Mouse (Mus musculus): ENCODE data around the gene Rab40b. TPM values are rescaled to one million over a fixed set of nuclear protein-coding genes. Genes with fewer than 3 reads are reported as not detected.
A peak's percentile ranks its signal among the peaks of the same experiment; 100 is the strongest.
"Not testable (repeated sequence)": the region's sequence is repeated elsewhere in the genome, so short reads cannot be mapped to it uniquely, and the experiment has no call there.

The Rab40b gene
- total RNA-seq, 2 experiments from 2014 or later: 5.5 to 7.7 TPM

DNA sequence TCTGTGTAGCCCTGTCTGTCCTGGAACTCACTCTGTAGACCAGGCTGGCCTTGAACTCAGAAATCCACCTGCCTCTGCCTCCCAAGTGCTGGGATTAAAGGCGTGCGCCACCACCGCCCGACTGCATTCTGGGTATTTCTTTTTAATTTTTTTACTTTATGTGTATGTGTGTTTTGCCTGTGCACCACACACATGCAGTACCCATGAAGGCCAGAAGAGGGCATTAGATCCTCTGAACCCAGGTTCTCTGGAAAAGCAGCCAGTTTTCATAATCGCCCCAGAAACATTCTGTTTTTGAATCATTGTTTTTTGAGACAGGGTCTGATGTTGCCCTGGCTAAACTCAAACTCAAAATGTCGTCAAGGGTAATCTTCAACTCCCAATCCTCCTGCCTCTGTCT lies 18.4 kb downstream of the Rab40b start:
- DNase-seq (ENCODE audit: low spot score in 2 of 2): no peak

DNA sequence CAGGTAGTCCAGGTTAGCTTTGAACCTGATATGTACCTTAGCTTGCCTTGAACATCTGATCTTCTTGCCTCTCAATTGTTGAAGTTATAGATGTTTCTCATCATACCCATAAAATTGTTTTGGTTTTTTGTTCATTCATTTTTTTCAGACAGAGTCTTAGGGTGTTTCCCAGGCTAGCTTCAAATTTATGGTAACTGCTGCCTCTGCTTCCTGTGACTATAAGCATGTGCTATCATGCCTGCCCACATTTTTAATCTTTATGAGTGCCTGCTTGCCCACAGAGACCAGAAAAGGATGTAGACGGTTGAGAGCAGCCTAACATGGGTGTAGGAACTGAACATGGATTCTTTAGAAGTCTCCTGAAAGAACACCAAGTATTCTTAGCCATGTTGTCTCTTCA lies 19.3 kb downstream of the Rab40b start:
- DNase-seq (ENCODE audit: low spot score in 2 of 2): no peak

DNA sequence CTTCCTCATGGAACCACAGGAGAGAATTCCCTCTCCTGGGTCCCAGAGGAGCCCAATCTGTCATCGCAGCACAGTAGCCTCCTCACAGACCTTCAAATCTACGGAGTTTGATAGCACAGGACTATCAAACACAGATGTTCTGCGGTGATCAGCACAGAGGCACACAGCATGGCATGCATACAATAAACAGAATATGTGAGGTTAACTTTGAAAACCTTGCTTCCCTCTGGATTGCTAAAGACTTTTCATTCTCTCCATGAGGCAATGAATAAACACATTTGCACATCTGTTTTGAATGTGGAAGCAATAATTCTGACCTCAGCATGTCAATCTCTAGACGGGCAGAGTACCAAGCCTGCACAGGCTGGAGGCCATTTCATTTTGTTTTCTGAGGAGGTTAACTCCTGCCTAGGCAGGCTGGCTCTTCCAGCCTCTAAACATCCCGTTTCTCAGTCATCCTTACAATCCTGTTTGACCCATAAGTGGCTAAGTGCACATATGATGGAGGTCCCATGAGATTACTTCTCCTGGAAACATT lies 20.8 kb downstream of the Rab40b start:
- no peak for DNase-seq (ENCODE audit: low spot score in 2 of 2)

DNA sequence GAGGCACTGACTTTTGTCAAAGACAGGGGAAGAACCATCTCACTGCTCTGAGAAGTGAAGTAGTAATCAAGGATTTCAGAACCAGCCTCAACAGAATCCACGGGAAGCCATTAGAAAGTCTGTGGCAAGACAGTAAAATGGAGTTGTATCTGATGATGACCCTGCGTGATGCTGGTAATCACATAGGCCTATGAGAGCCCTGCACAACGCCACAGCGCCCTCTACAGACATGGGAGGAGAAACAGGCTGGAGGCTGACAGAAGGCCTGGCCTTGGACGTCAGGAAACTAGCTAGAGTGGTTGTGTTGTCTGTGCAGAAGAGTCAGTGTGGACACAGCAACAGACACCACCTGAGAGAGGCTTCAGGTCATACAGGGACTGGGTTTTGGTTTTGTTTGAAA lies 25.8 kb downstream of the Rab40b start:
- peak; percentile 12 to 34 for DNase-seq (ENCODE audit: low spot score in 2 of 2)

DNA sequence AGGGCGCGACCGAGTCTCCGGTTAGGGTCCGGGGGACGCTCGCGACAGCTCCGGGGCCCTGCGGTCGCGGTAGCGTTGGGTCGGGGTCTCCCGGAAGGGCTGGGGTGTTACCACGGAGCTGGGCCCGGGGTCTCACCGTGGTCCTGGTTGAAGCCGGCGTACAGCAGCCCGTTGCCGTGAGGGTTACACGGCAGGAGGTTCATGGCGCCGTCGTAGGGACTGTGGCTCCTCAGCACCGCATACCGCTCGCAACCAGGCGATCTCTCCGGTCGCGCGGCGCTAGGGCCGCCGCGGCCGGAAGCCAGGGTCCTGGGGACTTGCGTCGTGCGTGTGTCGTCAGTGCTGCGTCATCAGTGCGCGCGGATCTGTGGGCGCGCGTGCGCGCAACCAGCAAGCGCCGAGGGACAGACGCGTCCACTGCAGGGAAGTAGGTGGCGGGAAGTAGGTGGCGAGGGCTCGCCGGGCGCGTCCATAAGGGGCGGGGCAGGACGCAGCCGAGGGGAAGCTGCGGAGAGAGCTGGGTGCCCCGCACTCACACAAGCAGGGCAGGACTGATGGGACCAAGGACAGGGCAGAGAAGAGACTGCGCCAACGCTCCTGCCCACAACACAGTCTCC lies 33.9 kb downstream of the Rab40b start, which contains the start of gene Wdr45b:
TSS of gene Wdr45b (minus strand) at position 355 of the 617 bp plus-strand sequence.
- DNase-seq (ENCODE audit: low spot score in 2 of 2): peak; percentile 95 to 96

DNA sequence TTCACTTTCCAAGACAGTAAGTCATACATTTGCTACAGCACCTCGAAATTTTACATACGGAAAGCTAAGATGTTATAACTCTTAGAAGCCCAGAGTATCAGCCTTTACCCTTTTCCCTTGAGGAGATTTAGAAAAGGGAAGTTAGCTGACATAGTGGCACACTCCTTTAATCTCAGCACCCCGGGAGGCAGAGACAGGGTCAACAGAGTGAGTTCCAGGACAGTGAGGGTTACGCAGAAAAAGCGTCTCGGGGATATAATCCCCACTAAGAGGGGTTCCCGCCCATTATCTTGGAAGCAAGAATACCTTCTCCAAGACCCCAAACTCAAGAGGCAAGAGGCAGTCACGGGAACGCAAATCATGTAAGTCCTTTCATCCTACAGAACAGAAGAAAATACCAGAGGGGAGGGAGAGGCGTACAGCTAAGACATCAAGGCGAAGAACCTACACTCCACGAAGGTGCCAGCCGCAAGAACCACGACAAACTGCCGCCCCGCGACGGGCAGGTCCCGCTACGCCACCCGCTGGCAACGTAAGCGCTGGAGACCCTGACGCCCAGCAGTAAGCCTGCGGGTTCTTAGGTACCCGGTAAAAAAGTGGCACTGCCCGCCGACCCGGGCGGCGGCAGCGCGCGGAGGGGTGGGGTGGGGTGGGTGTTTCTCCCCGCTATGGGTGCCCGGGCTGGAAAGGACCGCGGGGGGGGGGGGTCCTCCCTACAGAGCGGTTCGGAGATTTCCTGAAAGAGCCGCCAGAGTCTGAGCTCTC lies 34.5 kb downstream of the Rab40b start:
- peak in 1 of 2 experiments; percentile 9 for DNase-seq (ENCODE audit: low spot score in 2 of 2)

DNA sequence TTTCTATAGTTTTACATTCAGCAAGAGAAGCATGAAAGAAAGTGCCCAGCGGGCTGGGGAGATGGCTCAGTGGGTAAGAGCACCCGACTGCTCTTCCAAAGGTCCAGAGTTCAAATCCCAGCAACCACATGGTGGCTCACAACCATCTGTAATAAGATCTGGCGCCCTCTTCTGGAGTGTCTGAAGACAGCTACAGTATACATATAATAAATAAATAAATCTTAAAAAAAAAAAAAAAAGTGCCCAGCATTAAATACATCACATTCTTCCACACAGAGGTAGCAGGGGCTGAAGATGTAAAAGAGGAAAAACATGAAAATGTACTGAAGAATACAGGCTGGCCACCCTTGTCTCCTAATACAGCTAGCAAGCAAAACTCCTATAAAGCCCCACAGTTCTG lies 39.3 kb downstream of the Rab40b start:
- not testable (repeated sequence) for DNase-seq (ENCODE audit: low spot score in 2 of 2)

DNA sequence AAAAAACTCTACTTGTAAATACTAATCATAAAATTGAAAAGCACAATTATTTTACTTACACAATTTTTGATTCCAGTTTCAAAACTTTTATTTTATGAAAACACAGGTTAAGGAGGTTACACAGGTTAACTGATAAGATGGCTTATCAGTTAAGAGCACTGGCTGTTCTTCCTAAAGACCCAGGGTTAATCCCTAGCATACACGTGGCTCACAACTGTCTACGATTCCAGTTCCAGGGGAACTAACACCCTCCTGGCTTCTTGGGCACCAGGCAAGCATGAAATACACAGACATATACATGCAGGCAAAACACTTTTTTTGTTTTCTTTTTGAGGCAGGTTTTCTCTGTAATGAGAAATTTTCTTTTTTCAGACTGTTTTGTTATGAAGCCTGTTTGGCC lies 39.9 kb downstream of the Rab40b start:
- DNase-seq (ENCODE audit: low spot score in 2 of 2): no peak

DNA sequence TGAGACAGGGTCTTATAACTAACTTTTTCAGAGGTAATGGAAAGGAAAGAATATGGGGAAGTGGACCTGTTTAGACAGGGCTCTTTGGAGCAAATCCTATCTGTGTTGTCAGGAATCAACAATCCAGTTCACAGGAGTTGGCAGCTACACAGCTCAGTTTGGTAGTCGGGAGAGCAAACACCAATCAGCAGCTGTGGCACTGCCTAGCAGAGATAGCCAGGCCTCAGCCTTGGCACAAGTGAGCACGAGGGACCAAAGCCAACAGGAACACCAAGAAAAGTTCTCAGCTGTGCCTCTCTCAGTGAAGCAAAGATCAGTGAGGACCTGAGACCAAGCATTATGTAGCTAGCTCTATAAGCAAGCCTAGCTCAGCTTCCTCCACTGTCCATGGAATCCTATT lies 41.0 kb downstream of the Rab40b start:
- DNase-seq (ENCODE audit: low spot score in 2 of 2): no peak

DNA sequence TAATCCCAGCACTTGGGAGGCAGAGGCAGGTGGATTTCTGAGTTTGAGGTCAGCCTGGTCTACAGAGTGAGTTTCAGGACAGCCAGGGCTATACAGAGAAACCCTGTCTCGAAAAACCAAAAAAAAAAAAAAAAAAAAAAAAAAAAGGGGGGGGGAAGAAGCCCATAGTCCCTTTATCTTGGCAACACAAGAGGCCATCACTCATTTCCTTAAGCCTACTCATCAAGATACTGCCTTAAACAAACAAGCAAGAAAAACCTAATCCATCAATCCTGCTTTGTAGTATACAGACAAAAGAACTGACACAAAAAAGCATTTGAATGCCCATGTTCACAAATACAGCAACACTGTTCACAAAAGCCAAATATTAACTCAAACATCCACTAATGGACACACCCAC lies 45.6 kb downstream of the Rab40b start:
- not testable (repeated sequence) for DNase-seq (ENCODE audit: low spot score in 2 of 2)

DNA sequence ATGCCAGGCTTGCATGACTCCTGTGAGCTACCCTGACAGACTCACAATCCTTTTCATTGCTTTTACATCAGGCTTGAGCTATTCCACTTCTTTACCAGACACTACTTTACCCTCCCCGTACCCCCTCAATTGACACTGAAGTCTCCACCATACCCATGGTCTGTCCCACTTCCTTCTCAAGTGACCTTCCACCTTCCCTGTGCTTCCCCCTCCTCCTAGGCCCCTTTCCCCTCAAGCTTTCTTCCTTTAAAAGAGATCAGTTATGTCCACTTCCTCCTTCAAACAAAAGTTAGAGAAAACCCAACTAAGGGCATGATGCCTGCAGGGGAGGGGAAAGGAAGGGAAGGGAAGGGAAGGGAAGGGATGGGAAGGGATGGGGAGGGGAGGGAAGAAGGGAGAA lies 47.8 kb downstream of the Rab40b start:
- DNase-seq (ENCODE audit: low spot score in 2 of 2): no peak

DNA sequence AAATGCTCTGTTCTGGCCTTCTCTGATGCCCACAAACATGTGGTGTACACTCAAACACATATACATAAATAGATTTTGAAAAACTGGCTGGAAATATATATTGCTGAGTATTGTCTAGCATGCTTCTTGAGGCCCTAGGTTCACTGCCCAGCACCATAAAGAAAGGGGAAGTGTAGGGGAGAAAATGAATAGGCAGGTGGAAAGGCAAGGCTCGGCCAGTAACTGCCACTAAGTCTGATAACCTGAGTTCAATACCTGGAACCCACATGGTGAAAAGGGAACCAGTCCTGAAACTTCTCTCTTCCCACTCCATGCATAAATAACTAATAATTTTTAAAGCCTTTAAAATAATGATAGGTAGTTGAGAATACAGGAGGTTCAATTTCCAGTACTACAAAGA lies 48.4 kb downstream of the Rab40b start:
- no peak for DNase-seq (ENCODE audit: low spot score in 2 of 2)

DNA sequence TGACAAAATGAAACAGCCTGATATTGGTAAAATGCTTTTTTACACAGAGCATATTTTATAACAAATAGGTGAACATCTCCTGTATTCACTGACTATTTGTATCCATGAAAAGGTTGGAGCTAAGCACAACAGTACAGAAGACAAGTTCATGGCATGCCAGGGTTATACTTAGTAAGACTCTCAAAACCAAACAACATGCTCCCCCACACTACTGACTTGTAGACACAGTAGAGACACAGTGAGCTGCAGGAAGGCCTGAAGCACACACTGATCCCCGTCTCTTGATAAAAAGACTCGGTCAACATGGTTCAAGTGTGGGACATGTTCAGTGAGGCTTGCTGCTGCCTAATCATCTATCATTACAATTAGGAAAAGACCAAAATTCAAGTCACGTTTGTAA lies 56.4 kb downstream of the Rab40b start:
- no peak for DNase-seq (ENCODE audit: low spot score in 2 of 2)

DNA sequence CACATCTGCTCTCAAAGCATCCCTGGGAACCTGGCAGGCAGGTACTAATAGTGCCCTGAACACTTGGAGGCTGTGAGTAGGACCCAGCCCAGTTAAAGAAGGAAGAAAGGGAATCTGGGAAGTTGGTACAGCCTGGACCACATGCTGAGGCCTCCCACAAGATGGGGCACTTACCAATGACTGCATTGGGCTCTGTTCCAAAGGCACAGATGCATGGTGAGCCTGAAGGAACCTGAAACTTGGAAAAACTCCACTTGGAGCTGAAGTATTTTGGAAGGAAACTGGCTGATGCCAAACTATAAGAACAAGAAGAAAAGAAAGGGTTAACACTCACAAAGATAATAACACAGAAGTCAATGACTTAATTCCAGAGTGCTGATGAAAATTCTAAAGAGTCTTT lies 59.4 kb downstream of the Rab40b start:
- no peak for DNase-seq (ENCODE audit: low spot score in 2 of 2)

DNA sequence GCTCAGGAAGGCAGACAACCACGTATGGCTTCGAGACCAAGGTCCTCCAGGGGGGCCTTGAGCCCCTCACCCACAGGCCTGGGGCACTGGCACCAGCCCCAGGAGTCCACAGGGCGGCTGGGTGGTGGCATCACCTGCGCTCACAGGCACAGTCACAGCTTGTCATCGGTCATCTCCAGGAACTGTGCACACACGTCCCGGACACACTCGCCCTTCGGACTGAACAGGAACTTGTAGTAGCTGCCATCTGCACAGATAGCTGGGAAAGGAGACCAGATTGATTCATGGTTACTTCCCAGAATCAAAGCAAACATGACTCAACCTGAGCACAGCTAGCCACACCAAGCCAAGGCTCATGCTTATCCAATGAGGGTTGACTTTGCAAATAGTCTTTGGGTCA lies 59.8 kb downstream of the Rab40b start:
- DNase-seq (ENCODE audit: low spot score in 2 of 2): no peak

DNA sequence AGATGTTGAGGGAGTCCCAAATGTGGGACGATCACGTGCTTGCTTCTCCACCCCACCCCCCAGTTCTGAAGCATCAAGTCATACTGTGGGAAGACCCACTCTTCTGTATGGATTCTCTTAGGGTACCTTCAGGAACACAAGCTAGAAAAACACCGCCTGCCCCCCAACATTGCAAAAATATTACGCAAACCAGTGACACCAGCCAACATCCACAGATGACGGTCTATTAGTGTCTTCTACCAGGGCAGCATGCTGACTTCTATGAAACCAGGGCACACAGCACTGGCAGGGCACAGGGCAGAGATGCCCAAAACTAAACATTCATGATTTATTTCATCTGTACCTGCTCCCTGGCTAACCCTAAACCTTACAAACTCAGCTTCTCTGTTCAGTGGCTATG lies 61.4 kb downstream of the Rab40b start:
- DNase-seq (ENCODE audit: low spot score in 2 of 2): no peak

DNA sequence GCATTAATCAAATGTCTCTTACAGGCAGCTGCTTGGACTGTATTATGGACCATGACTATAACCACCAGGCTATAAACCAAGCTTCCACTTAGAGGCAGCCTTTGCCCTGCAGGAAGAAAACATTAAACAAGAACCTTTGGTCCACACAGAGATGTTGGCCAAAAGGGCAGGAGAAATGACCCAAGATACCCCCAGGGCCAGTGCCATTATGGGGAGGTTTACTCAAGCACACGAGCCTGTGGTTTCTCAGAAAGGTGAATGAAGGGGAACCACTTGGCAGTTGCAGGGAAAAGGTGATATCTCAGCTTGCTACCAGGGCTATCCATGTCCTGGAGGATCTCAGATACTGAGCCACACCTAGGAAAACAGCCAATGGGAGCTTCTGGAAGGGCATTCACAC lies 62.0 kb downstream of the Rab40b start:
- no peak for DNase-seq (ENCODE audit: low spot score in 2 of 2)

DNA sequence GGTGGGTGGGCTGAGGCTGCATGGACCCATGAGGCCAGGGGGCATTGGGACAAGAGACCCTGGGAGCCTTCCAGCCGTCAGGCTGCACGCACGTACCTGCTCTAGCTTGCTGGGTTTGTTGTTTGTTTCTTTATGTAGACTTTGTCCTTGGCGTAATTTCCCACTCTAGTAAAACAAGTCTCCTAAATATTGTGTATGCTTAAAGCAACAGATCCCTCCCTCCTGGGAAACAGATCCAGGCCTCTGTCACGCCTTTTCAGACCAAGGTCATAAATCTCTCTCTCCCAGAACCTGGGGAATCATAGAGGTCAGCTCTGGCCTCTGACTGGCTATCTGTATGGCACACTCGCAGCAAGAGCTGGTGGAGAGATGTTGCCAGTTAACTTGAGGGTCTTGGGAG lies 80.3 kb downstream of the Rab40b start:
- DNase-seq (ENCODE audit: low spot score in 2 of 2): not testable (repeated sequence)

DNA sequence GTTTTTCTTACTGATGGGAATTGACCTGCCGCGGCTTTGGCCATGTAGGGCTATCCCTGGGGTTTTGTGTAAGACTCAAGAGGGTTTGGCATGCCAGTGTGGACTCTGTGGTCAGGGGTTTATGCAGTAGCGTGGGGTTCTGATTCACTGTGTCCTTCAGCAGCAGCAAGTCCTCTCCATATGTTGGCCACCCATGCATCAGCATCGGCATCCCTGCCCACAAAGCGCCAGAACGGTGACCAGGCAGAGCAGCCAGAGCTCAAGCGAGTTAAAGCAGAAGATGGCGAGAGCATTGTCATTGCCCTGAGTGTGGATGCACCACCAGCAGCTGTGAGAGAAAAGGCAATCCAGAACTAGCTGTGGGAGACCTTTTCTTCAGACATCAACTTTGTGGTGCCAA lies 81.4 kb downstream of the Rab40b start:
- no peak for DNase-seq (ENCODE audit: low spot score in 2 of 2)
